Mouse (Mus musculus) cerebellum, adult 2 months (tissue): Measurements from ENCODE around the gene Tmem135. TPM values are rescaled to one million over a fixed set of nuclear protein-coding genes. Genes with fewer than 3 reads are reported as not detected.

Experiments
- DNase-seq, 2 experiments: peaks; one replicate each; pipeline ENCODE4 v3.0.0; 2021
- H3K27ac ChIP-seq: fragments of 200-500 bp; 2 replicates; pipeline ENCODE4 v1.5.1; 2012; ENCODE audit warnings: low read length, control low read depth, inconsistent platforms; ENCODE audit not compliant: insufficient read depth
- H3K27me3 ChIP-seq: fragments of 200-500 bp; 2 replicates; pipeline ENCODE4 v1.6.1; 2012; ENCODE audit warnings: inconsistent platforms, mild to moderate bottlenecking, low read length, moderate library complexity; ENCODE audit not compliant: control insufficient read depth, insufficient read depth
- H3K4me1 ChIP-seq: fragments of 200-500 bp; 2 replicates; pipeline ENCODE4 v1.6.1; 2011; ENCODE audit warnings: low read length; ENCODE audit not compliant: control insufficient read depth, insufficient read depth
- H3K4me3 ChIP-seq: fragments of 200-500 bp; replicated peaks from 2 replicates; pipeline ENCODE3; 2011; ENCODE audit warnings: mild to moderate bottlenecking, low read depth, low read length, control low read depth; ENCODE audit not compliant: insufficient read depth
- CTCF ChIP-seq: fragments of 200-500 bp; IDR thresholded peaks from 2 replicates; pipeline ENCODE4 v1.5.1; 2011; ENCODE audit warnings: low read depth, mild to moderate bottlenecking, control low read depth, low read length, moderate library complexity, borderline replicate concordance; ENCODE audit not compliant: insufficient read depth
- POLR2A ChIP-seq: fragments of 200-500 bp; IDR thresholded peaks from 2 replicates; pipeline ENCODE4 v1.6.1; 2011; ENCODE audit warnings: low read length, control low read depth, borderline replicate concordance; ENCODE audit not compliant: insufficient read depth
- WGBS: fragments of 180-500 bp; shearing (Covaris S2); methylation state at CpG from one replicate; pipeline ENCODE4 v1.1.7; 2018; 5-methylcytosine and 5-hydroxymethylcytosine counted together
- polyA plus RNA-seq: library from polyadenylated mRNA; depleted of rRNA; stranded (reverse); fragments of >200 nt; gene quantifications from 2 replicates; pipeline ENCODE4 v1.2.3, GENCODE M21; 2012

Tmem135 gene
- polyA plus RNA-seq, 1 experiment: 42.7 TPM

DNA sequence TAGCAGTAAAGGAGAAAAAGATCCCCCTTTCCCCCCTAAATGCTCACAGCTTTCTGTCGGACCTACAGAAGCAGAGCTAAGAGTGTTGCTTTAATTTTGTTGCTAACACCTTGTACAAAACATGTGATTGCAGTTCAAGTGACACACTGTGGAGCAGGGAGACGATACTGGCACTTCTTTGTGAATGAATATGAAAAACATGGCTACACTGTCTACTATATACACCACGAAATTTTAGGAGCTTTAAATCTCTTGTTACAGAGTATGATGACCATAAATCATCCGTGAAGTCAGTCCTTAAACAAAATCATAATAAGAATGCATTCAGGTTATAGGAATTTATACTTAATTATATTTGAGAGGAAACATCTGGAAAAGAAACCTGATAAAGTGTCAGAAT is 247.4 kb downstream of the Tmem135 start:
- H3K27ac ChIP-seq: no peak overlapping the region
- no peak for DNase-seq
- H3K4me1 ChIP-seq: no peaks in the 10 kb centered on the region
- TF ChIP-seq POLR2A: no peak
- no peaks in the 10 kb centered on the region for H3K27me3 ChIP-seq
- WGBS: 84% methylated on average over 4 of the region's 4 CpGs
- H3K4me3 ChIP-seq: no peak overlapping the region

DNA sequence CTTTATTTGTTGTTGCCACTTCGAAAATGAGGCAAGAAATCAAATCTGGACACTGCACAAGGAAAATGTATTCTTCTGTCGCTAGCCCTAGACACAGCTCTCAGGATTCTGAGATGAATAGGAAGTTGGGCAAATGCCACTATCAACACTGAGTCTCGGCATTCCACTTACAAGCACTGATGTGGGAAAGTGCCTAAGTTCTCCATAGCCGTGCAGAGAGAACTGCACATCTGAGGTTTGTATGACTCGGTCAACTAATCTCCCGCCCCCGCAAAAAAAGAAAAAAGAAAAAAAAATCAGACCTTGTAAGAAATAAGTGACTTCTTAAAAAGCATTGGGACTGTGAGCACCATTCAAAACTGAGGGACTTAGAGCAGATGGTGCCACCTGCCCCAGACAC is 248.3 kb downstream of the Tmem135 start:
- H3K27ac ChIP-seq: no peak overlapping the region
- H3K27me3 ChIP-seq: no peaks in the 10 kb centered on the region
- no peaks in the 10 kb centered on the region for H3K4me1 ChIP-seq
- H3K4me3 ChIP-seq: no peak overlapping the region
- 77% methylated on average over 7 of the region's 7 CpGs for WGBS
- TF ChIP-seq POLR2A (no peak), CTCF (no peak)
- no peak for DNase-seq

DNA sequence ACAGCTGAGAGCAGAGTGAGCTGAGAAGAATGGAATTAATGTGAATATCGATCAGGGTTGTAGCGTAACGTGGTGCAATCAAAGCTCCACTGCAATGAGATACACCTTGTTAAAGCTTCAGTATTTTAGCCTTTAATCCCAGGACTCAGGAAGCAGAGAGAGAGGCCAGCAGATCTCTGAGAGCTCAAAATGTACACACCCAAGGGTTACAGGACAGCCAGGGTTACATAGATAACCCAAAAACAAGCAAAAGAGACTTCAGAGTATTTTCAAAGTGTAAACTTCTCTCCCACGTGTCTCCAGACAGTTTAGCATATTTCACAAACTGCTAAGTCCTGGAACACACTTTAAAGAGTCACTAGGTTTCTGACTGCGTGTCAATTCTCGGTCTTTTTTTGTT is 248.8 kb downstream of the Tmem135 start:
- H3K4me1 ChIP-seq: no peaks in the 10 kb centered on the region
- H3K4me3 ChIP-seq: no peak overlapping the region
- 85% methylated on average over 6 of the region's 6 CpGs for WGBS
- TF ChIP-seq POLR2A (no peak), CTCF (no peak)
- no peak for DNase-seq
- no peaks in the 10 kb centered on the region for H3K27me3 ChIP-seq
- H3K27ac ChIP-seq: no peak overlapping the region

DNA sequence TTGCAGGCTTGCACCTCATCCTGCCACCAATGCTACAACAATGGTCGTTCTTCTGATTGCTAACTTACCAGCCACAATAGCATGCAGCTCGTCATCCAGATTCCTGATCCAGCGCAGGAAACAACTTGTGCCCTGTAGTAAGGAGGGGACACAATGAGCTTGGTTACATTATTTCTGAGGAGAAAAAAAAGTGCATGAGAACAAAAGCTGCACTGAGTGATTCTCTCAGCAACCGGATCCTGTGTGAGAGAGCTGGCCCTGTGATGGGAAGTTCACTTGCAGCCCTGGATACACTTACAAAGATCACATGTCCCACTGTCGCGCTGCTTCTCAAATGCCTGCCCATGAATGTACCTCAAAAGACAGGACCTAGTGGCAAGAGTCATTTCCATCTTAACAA is 252.7 kb downstream of the Tmem135 start:
- WGBS: 80% methylated on average over 6 of the region's 6 CpGs

GRCm38 (mm10) chr7:89140640-89141300 is 263.3 kb downstream of the Tmem135 start:
- Histone ChIP-seq H3K27me3 (no peaks in the 10 kb centered on the region), H3K4me1 (no peaks in the 10 kb centered on the region; the same call in 1 of the 2 replicates), H3K27ac (peak overlapping the region; percentile 88; the same call in 1 of the 2 replicates), H3K4me3 (no peak overlapping the region)
- 11% methylated on average over 5 of the region's 5 CpGs for WGBS
- TF ChIP-seq POLR2A: no peak
- TF ChIP-seq CTCF: no peak
- DNase-seq: peak; percentile 54 to 85

More for the DNA sequence above, 252.7 kb downstream of the Tmem135 start:
- TF ChIP-seq CTCF: no peak
- TF ChIP-seq POLR2A: no peak
- Histone ChIP-seq H3K4me1 (peaks cover 3% of the 10 kb centered on the region), H3K27ac (no peak overlapping the region), H3K4me3 (no peak overlapping the region), H3K27me3 (no peaks in the 10 kb centered on the region)
- DNase-seq: no peak

GRCm38 (mm10) chr7:89134884-89135511 is 269.0 kb downstream of the Tmem135 start:
- DNase-seq: no peak
- Histone ChIP-seq H3K4me3 (no peak overlapping the region), H3K27me3 (no peaks in the 10 kb centered on the region), H3K4me1 (no peaks in the 10 kb centered on the region), H3K27ac (no peak overlapping the region)
- WGBS: 86% methylated on average over 5 of the region's 5 CpGs
- no peak for TF ChIP-seq CTCF
- TF ChIP-seq POLR2A: no peak

GRCm38 (mm10) chr7:89126063-89126882 is 277.7 kb downstream of the Tmem135 start:
- Histone ChIP-seq H3K4me1 (no peaks in the 10 kb centered on the region), H3K4me3 (no peak overlapping the region), H3K27me3 (no peaks in the 10 kb centered on the region), H3K27ac (no peak overlapping the region)
- TF ChIP-seq POLR2A: no peak
- TF ChIP-seq CTCF: peak; percentile 86
- peak; percentile 33 to 55 for DNase-seq
- 54% methylated on average over 7 of the region's 7 CpGs for WGBS
